Mouse (Mus musculus): ENCODE measurements around the gene Dlg2. TPM values are rescaled to one million over a fixed set of nuclear protein-coding genes. Genes with fewer than 3 reads are reported as not detected.

Gene Dlg2
- polyA plus RNA-seq, 1 experiment: 1.7 TPM

GRCm38 (mm10) chr7:92095198-92095597, 1618.7 kb downstream of the Dlg2 start:
- Histone ChIP-seq H3K4me3 (ENCODE audit: extremely low read depth, insufficient read depth, insufficient read length) (no peak overlapping the region), H3K27me3 (ENCODE audit: control insufficient read depth, insufficient read depth, low read length) (no peaks in the 10 kb centered on the region), H3K4me1 (ENCODE audit: control insufficient read depth, insufficient read depth, insufficient read length) (no peaks in the 10 kb centered on the region), H3K27ac (ENCODE audit: insufficient read depth, low read length) (no peak overlapping the region), H3K36me3 (ENCODE audit: control insufficient read depth, insufficient read depth, low read length) (no peaks in the 10 kb centered on the region)
- 71% methylated on average over 3 of the region's 3 CpGs for WGBS
- TF ChIP-seq POLR2A (IDR thresholded peaks at IDR 0.05; ENCODE audit: low read depth, low read length) (no peak), CTCF (IDR thresholded peaks at IDR 0.05; ENCODE audit: extremely low read depth, insufficient read depth, insufficient read length, insufficient replicate concordance) (no peak)
- no peak for DNase-seq (ENCODE audit: low read depth in 1 of 2, low spot score in 2 of 2)

DNA sequence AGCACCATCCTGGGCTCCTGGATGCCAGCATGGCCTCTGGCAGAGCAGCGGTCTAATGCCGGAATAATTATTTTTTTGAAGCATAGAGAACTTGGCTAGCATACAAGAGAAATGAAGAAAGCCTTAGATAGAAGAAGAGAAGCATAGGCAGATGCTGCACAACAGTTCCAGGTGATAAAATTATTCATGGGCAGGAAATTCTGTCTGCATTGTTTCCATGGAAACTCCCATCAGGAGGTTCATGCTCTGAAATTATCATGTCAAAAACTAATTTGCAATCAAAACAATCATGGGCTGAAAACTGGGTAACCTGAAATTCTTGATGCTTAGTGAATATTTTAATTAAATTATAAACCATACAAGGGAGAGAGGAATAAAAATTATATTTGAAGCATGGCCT, 1624.4 kb downstream of the Dlg2 start:
- 94% methylated on average over 2 of the region's 2 CpGs for WGBS
- Histone ChIP-seq H3K27ac (ENCODE audit: insufficient read depth, low read length) (no peak overlapping the region), H3K36me3 (ENCODE audit: control insufficient read depth, insufficient read depth, low read length) (no peaks in the 10 kb centered on the region), H3K4me1 (ENCODE audit: control insufficient read depth, insufficient read depth, insufficient read length) (no peaks in the 10 kb centered on the region), H3K27me3 (ENCODE audit: control insufficient read depth, insufficient read depth, low read length) (no peaks in the 10 kb centered on the region), H3K4me3 (ENCODE audit: extremely low read depth, insufficient read depth, insufficient read length) (no peak overlapping the region)
- TF ChIP-seq CTCF (IDR thresholded peaks at IDR 0.05; ENCODE audit: extremely low read depth, insufficient read depth, insufficient read length, insufficient replicate concordance) (no peak), POLR2A (IDR thresholded peaks at IDR 0.05; ENCODE audit: low read depth, low read length) (no peak)
- DNase-seq (ENCODE audit: low read depth in 1 of 2, low spot score in 2 of 2): no peak

DNA sequence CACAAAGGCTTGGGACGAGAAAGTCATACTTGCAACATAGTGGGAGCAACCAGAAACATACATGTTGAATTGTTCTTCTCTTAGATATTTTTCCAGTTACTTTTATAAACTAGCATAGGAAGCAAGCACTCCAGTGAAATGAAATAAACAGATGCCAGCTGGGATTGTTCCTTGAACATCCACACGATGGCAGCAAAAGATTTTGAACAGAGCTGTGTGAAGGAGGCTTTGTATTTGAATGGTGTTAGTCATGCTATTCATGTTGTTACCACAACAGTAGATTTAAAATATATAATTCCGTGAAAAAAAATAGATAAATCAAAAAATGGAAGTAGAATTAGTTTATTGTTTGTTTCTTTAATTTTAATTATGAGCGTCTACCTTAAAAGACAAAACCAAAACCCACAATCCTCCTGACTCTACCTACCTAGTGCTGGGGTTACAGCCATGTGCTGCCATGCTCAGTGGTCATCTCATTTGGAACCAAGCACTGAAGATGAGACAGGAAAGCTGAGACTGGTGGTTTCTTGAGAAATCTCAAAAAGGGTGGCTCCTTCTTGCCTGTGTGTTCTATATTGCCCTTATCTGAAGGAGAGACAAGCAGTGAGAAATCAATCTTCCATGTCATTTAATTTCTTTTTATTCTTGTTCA, 1626.5 kb downstream of the Dlg2 start:
- TF ChIP-seq POLR2A (IDR thresholded peaks at IDR 0.05; ENCODE audit: low read depth, low read length) (no peak), CTCF (IDR thresholded peaks at IDR 0.05; ENCODE audit: extremely low read depth, insufficient read depth, insufficient read length, insufficient replicate concordance) (no peak)
- peak in 1 of 2 experiments; percentile 5 for DNase-seq (ENCODE audit: low read depth in 1 of 2, low spot score in 2 of 2)

DNA sequence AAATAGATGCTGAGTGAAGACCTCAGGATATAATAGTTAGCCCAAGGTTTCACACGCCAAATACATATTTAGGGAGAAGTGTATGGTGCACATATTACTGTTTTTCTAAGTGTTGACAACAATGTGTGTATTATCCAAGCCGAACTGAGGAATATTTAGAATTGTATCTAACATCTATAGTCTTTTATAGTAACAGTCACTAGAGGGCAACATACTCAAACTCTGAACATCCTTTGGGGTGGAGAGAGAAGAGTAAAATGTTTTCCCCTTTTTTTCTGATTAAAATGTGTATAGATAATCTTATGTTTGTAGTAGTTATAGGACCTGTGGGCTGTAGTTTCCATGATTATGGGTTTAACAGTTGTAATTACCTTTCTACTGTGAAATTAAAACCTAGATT, 1629.0 kb downstream of the Dlg2 start:
- TF ChIP-seq POLR2A (IDR thresholded peaks at IDR 0.05; ENCODE audit: low read depth, low read length): no peak
- no peak for TF ChIP-seq CTCF (IDR thresholded peaks at IDR 0.05; ENCODE audit: extremely low read depth, insufficient read depth, insufficient read length, insufficient replicate concordance)
- H3K27me3 ChIP-seq (ENCODE audit: control insufficient read depth, insufficient read depth, low read length): no peaks in the 10 kb centered on the region
- no peaks in the 10 kb centered on the region for H3K36me3 ChIP-seq (ENCODE audit: control insufficient read depth, insufficient read depth, low read length)
- H3K27ac ChIP-seq (ENCODE audit: insufficient read depth, low read length): no peak overlapping the region
- no peak overlapping the region for H3K4me3 ChIP-seq (ENCODE audit: extremely low read depth, insufficient read depth, insufficient read length)
- no peak for DNase-seq (ENCODE audit: low read depth in 1 of 2, low spot score in 2 of 2)
- H3K4me1 ChIP-seq (ENCODE audit: control insufficient read depth, insufficient read depth, insufficient read length): no peaks in the 10 kb centered on the region
- 32% methylated on average over 2 of the region's 2 CpGs for WGBS

More for the DNA sequence above, 1626.5 kb downstream of the Dlg2 start:
- no peak overlapping the region for H3K4me3 ChIP-seq (ENCODE audit: extremely low read depth, insufficient read depth, insufficient read length)
- no peaks in the 10 kb centered on the region for H3K4me1 ChIP-seq (ENCODE audit: control insufficient read depth, insufficient read depth, insufficient read length)
- whole genome bisulfite sequencing: 20% methylated on average over 4 of the region's 4 CpGs
- H3K27ac ChIP-seq (ENCODE audit: insufficient read depth, low read length): no peak overlapping the region
- H3K36me3 ChIP-seq (ENCODE audit: control insufficient read depth, insufficient read depth, low read length): no peaks in the 10 kb centered on the region
- H3K27me3 ChIP-seq (ENCODE audit: control insufficient read depth, insufficient read depth, low read length): no peaks in the 10 kb centered on the region

GRCm38 (mm10) chr7:92105956-92106355, 1629.5 kb downstream of the Dlg2 start:
- Histone ChIP-seq H3K27ac (ENCODE audit: insufficient read depth, low read length) (no peak overlapping the region), H3K4me1 (ENCODE audit: control insufficient read depth, insufficient read depth, insufficient read length) (no peaks in the 10 kb centered on the region), H3K4me3 (ENCODE audit: extremely low read depth, insufficient read depth, insufficient read length) (no peak overlapping the region), H3K27me3 (ENCODE audit: control insufficient read depth, insufficient read depth, low read length) (no peaks in the 10 kb centered on the region), H3K36me3 (ENCODE audit: control insufficient read depth, insufficient read depth, low read length) (no peaks in the 10 kb centered on the region)
- no peak for DNase-seq (ENCODE audit: low read depth in 1 of 2, low spot score in 2 of 2)
- 81% methylated on average over 2 of the region's 2 CpGs for WGBS
- no peak for TF ChIP-seq POLR2A (IDR thresholded peaks at IDR 0.05; ENCODE audit: low read depth, low read length)
- no peak for TF ChIP-seq CTCF (IDR thresholded peaks at IDR 0.05; ENCODE audit: extremely low read depth, insufficient read depth, insufficient read length, insufficient replicate concordance)

- Histone ChIP-seq H3K27me3 (ENCODE audit: control insufficient read depth, insufficient read depth, low read length) (no peaks in the 10 kb centered on the region), H3K36me3 (ENCODE audit: control insufficient read depth, insufficient read depth, low read length) (no peaks in the 10 kb centered on the region), H3K27ac (ENCODE audit: insufficient read depth, low read length) (no peak overlapping the region), H3K4me3 (ENCODE audit: extremely low read depth, insufficient read depth, insufficient read length) (no peak overlapping the region), H3K4me1 (ENCODE audit: control insufficient read depth, insufficient read depth, insufficient read length) (no peaks in the 10 kb centered on the region)
- 88% methylated on average over 4 of the region's 4 CpGs for WGBS
- DNase-seq (ENCODE audit: low read depth in 1 of 2, low spot score in 2 of 2): no peak
- TF ChIP-seq POLR2A (IDR thresholded peaks at IDR 0.05; ENCODE audit: low read depth, low read length): no peak
- TF ChIP-seq CTCF (IDR thresholded peaks at IDR 0.05; ENCODE audit: extremely low read depth, insufficient read depth, insufficient read length, insufficient replicate concordance): no peak
Observed at GRCm38 (mm10) chr7:92113065-92113464, 1636.6 kb downstream of the Dlg2 start.

GRCm38 (mm10) chr7:92115237-92115871, 1638.9 kb downstream of the Dlg2 start:
- no peak for DNase-seq (ENCODE audit: low read depth in 1 of 2, low spot score in 2 of 2)
- no peak overlapping the region for H3K27ac ChIP-seq (ENCODE audit: insufficient read depth, low read length)
- no peak overlapping the region for H3K4me3 ChIP-seq (ENCODE audit: extremely low read depth, insufficient read depth, insufficient read length)
- no peaks in the 10 kb centered on the region for H3K27me3 ChIP-seq (ENCODE audit: control insufficient read depth, insufficient read depth, low read length)
- TF ChIP-seq POLR2A (IDR thresholded peaks at IDR 0.05; ENCODE audit: low read depth, low read length) (no peak), CTCF (IDR thresholded peaks at IDR 0.05; ENCODE audit: extremely low read depth, insufficient read depth, insufficient read length, insufficient replicate concordance) (no peak)
- WGBS: 88% methylated on average over 5 of the region's 5 CpGs
- no peaks in the 10 kb centered on the region for H3K4me1 ChIP-seq (ENCODE audit: control insufficient read depth, insufficient read depth, insufficient read length)
- no peaks in the 10 kb centered on the region for H3K36me3 ChIP-seq (ENCODE audit: control insufficient read depth, insufficient read depth, low read length)
